Mouse (Mus musculus) MEL (cell line): ENCODE data around the gene Tkfc.

Experiments used
- CTCF ChIP-seq, 3 experiments: IDR thresholded peaks in 2 of 3; conservative IDR thresholded peaks in 1 of 3; 2 replicates each; pipeline ENCODE4 v1.5.1; 2011 to 2012; ENCODE audit warnings: low read length in 3 of 3, low read depth in 2 of 3, mild to moderate bottlenecking in 2 of 3, improper control_type of control experiment in 1 of 3, inconsistent platforms in 1 of 3, mixed read lengths in 1 of 3, moderate library complexity in 1 of 3; ENCODE audit not compliant: control insufficient read depth in 1 of 3, insufficient read depth in 1 of 3, poor library complexity in 1 of 3, severe bottlenecking in 1 of 3
- RAD21 ChIP-seq: IDR thresholded peaks from 2 replicates; pipeline ENCODE4 v1.6.1; 2011; ENCODE audit warnings: mild to moderate bottlenecking, low read depth, low read length, improper control_type of control experiment
- TAL1 ChIP-seq: IDR thresholded peaks from 2 replicates; pipeline ENCODE4 v1.6.1; 2012; ENCODE audit warnings: mild to moderate bottlenecking, inconsistent platforms, low read length, moderate library complexity, mixed read lengths
- TBP ChIP-seq: IDR thresholded peaks from 2 replicates; pipeline ENCODE4 v1.8.0; 2011; ENCODE audit warnings: low read depth, low read length, improper control_type of control experiment
- ZNF384 ChIP-seq: IDR thresholded peaks from 2 replicates; pipeline ENCODE4 v1.6.1; 2012; ENCODE audit warnings: low read depth, mild to moderate bottlenecking, inconsistent platforms, low read length, improper control_type of control experiment

DNA sequence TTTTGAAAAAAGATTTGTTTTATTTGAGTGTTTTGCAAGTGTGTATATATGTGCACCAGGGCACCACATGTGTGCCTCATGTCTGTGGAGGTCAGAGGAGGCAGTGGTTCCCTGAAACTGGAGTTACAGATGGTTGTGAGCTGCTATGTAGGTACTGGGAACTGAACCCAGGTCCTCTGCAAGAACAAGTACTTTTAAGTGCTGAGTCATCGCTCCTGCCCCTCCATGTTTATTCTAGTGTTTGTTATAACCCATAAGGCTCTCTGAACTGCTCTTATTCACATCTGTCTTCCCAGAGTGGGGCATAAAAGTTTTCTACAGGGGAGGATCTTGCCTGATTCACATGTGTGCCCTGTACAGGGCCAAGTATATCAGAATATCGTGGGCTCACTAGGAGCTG lies 5.8 kb downstream of the Tkfc start:
- TF ChIP-seq ZNF384 (no peak), TBP (no peak), CTCF (IDR thresholded peaks at IDR 0.05 in 2 of 3, conservative IDR thresholded peaks at IDR 0.05 in 1 of 3; ENCODE audit: control insufficient read depth in 1 of 3, insufficient read depth in 1 of 3, low read depth in 2 of 3, low read length in 3 of 3, poor library complexity in 1 of 3, severe bottlenecking in 1 of 3) (no peak), TAL1 (no peak), RAD21 (no peak)
